Mouse (Mus musculus) stomach, embryonic 15.5 days (tissue): Measurements from ENCODE around the gene Chka. TPM values are rescaled to one million over a fixed set of nuclear protein-coding genes. Genes with fewer than 3 reads are reported as not detected.

Source experiments
- ATAC-seq: fragments of 200-750 bp; cut with Nextera tagmentation; 2 replicates; pipeline ENCODE4 v1.8.0; 2017; ENCODE audit warnings: low read depth, moderate number of reproducible peaks, moderate TSS enrichment; ENCODE audit not compliant: insufficient read depth, low FRiP score
- H3K27ac ChIP-seq: fragments of 300-500 bp; sonication (generic); 2 replicates; pipeline ENCODE4 v1.5.1; 2015; ENCODE audit warnings: mild to moderate bottlenecking, inconsistent platforms
- H3K27me3 ChIP-seq: fragments of 300-500 bp; sonication (generic); replicated peaks from 2 replicates; pipeline ENCODE4 v1.6.1; 2015; ENCODE audit warnings: inconsistent platforms
- H3K36me3 ChIP-seq: fragments of 300-500 bp; sonication (generic); 2 replicates; pipeline ENCODE4 v1.6.1; 2015; ENCODE audit warnings: inconsistent platforms
- H3K4me1 ChIP-seq: fragments of 300-500 bp; sonication (generic); 2 replicates; pipeline ENCODE4 v1.6.1; 2015; ENCODE audit warnings: inconsistent platforms
- H3K4me2 ChIP-seq: fragments of 300-500 bp; sonication (generic); 2 replicates; pipeline ENCODE4 v1.6.1; 2015; ENCODE audit warnings: mild to moderate bottlenecking, inconsistent platforms
- H3K4me3 ChIP-seq: fragments of 300-500 bp; sonication (generic); replicated peaks from 2 replicates; pipeline ENCODE4 v1.5.1; 2015; ENCODE audit warnings: inconsistent platforms
- H3K9ac ChIP-seq: fragments of 300-500 bp; sonication (generic); 2 replicates; pipeline ENCODE4 v1.6.1; 2015; ENCODE audit warnings: inconsistent platforms
- H3K9me3 ChIP-seq: fragments of 300-500 bp; sonication (generic); 2 replicates; pipeline ENCODE4 v1.6.1; 2016; ENCODE audit warnings: inconsistent platforms
- WGBS: fragments of 180-500 bp; shearing (Covaris S2); methylation state at CpG from one replicate; pipeline ENCODE4 v1.1.7; 2015; 5-methylcytosine and 5-hydroxymethylcytosine counted together
- polyA plus RNA-seq: library from polyadenylated mRNA; unstranded; fragments of >200 nt; fragmentation: Nextera tagmentation; extraction: Ambion mirVana; gene quantifications from 2 replicates; pipeline ENCODE4 v1.2.1, GENCODE M21; 2015

Gene Chka
- polyA plus RNA-seq, 1 experiment from 2014 or later: 56.9 TPM

- ATAC-seq: no peak
- Histone ChIP-seq H3K4me2 (no peak overlapping the region), H3K4me1 (peaks cover 7% of the 10 kb centered on the region; the same call in 1 of the 2 replicates), H3K4me3 (no peak overlapping the region), H3K36me3 (no peaks in the 10 kb centered on the region), H3K9me3 (no peaks in the 10 kb centered on the region), H3K27me3 (no peaks in the 10 kb centered on the region), H3K27ac (no peak overlapping the region), H3K9ac (no peak overlapping the region)
- WGBS: 88% methylated on average over 9 of the region's 9 CpGs
These were observed 14.8 kb upstream of the Chka start for GRCm38 (mm10) chr19:3836791-3837190.

- 69% methylated on average over 3 of the region's 3 CpGs for WGBS
- H3K9me3 ChIP-seq: no peaks in the 10 kb centered on the region
- H3K4me3 ChIP-seq: no peak overlapping the region
- peaks cover 11% of the 10 kb centered on the region; the same call in 1 of the 2 replicates for H3K4me1 ChIP-seq
- no peak overlapping the region for H3K27ac ChIP-seq
- H3K27me3 ChIP-seq: no peaks in the 10 kb centered on the region
- H3K36me3 ChIP-seq: no peaks in the 10 kb centered on the region
- H3K9ac ChIP-seq: no peak overlapping the region
- H3K4me2 ChIP-seq: no peak overlapping the region
- no peak for ATAC-seq
These were observed 12.6 kb upstream of the Chka start for GRCm38 (mm10) chr19:3838931-3839330.

GRCm38 (mm10) chr19:3839686-3840085 lies 11.9 kb upstream of the Chka start:
- Histone ChIP-seq H3K4me3 (no peak overlapping the region), H3K9ac (no peak overlapping the region), H3K36me3 (no peaks in the 10 kb centered on the region), H3K9me3 (no peaks in the 10 kb centered on the region), H3K27ac (peak overlapping the region; percentile 77), H3K4me1 (peaks cover 11% of the 10 kb centered on the region; the same call in 1 of the 2 replicates), H3K27me3 (no peaks in the 10 kb centered on the region), H3K4me2 (no peak overlapping the region)
- 30% methylated on average over 2 of the region's 2 CpGs for WGBS
- ATAC-seq: no peak

GRCm38 (mm10) chr19:3840214-3840651 lies 11.3 kb upstream of the Chka start:
- peaks cover 11% of the 10 kb centered on the region; the same call in 1 of the 2 replicates for H3K4me1 ChIP-seq
- H3K27me3 ChIP-seq: no peaks in the 10 kb centered on the region
- no peak overlapping the region for H3K4me2 ChIP-seq
- H3K27ac ChIP-seq: peak overlapping the region; percentile 77
- H3K9ac ChIP-seq: no peak overlapping the region
- WGBS: 31% methylated on average over 5 of the region's 5 CpGs
- no peak overlapping the region for H3K4me3 ChIP-seq
- ATAC-seq: no peak
- H3K9me3 ChIP-seq: no peaks in the 10 kb centered on the region
- H3K36me3 ChIP-seq: no peaks in the 10 kb centered on the region

GRCm38 (mm10) chr19:3840685-3841084 lies 10.9 kb upstream of the Chka start:
- H3K27me3 ChIP-seq: no peaks in the 10 kb centered on the region
- no peaks in the 10 kb centered on the region for H3K9me3 ChIP-seq
- H3K4me3 ChIP-seq: no peak overlapping the region
- H3K27ac ChIP-seq: peak overlapping the region; percentile 77
- no peak overlapping the region for H3K9ac ChIP-seq
- H3K4me2 ChIP-seq: no peak overlapping the region
- 72% methylated on average over 5 of the region's 5 CpGs for WGBS
- H3K36me3 ChIP-seq: no peaks in the 10 kb centered on the region
- peaks cover 11% of the 10 kb centered on the region; the same call in 1 of the 2 replicates for H3K4me1 ChIP-seq
- ATAC-seq: no peak

GRCm38 (mm10) chr19:3842359-3843148 lies 9.0 kb upstream of the Chka start:
- WGBS: 35% methylated on average over 12 of the region's 12 CpGs
- H3K27ac ChIP-seq: peak overlapping the region; percentile 41
- no peaks in the 10 kb centered on the region for H3K27me3 ChIP-seq
- ATAC-seq: peak; percentile 84
- no peaks in the 10 kb centered on the region for H3K36me3 ChIP-seq
- no peaks in the 10 kb centered on the region for H3K9me3 ChIP-seq
- peaks cover 11% of the 10 kb centered on the region; the same call in 1 of the 2 replicates for H3K4me1 ChIP-seq
- H3K4me3 ChIP-seq: no peak overlapping the region
- H3K9ac ChIP-seq: no peak overlapping the region
- H3K4me2 ChIP-seq: 0 out of 2 replicates have a peak overlapping the region, but pooled peaks have one; percentile 14

- Histone ChIP-seq H3K9ac (no peak overlapping the region), H3K4me3 (no peak overlapping the region), H3K4me2 (no peak overlapping the region), H3K27ac (peak overlapping the region; percentile 41; the same call in 1 of the 2 replicates), H3K27me3 (no peaks in the 10 kb centered on the region), H3K4me1 (peaks cover 11% of the 10 kb centered on the region; the same call in 1 of the 2 replicates), H3K9me3 (no peaks in the 10 kb centered on the region), H3K36me3 (no peaks in the 10 kb centered on the region)
- no peak for ATAC-seq
- 58% methylated on average over 2 of the region's 2 CpGs for WGBS
These were observed 7.9 kb upstream of the Chka start for GRCm38 (mm10) chr19:3843629-3844028.

GRCm38 (mm10) chr19:3844836-3845235 lies 6.7 kb upstream of the Chka start:
- H3K9me3 ChIP-seq: no peaks in the 10 kb centered on the region
- H3K27me3 ChIP-seq: no peaks in the 10 kb centered on the region
- no peak overlapping the region for H3K4me3 ChIP-seq
- H3K27ac ChIP-seq: no peak overlapping the region
- 95% methylated on average over 1 of the region's 1 CpGs for WGBS
- no peak overlapping the region for H3K9ac ChIP-seq
- ATAC-seq: no peak
- H3K36me3 ChIP-seq: no peaks in the 10 kb centered on the region
- peaks cover 15% of the 10 kb centered on the region; the same call in 1 of the 2 replicates for H3K4me1 ChIP-seq
- H3K4me2 ChIP-seq: no peak overlapping the region

GRCm38 (mm10) chr19:3845339-3845738 lies 6.2 kb upstream of the Chka start:
- Histone ChIP-seq H3K9me3 (no peaks in the 10 kb centered on the region), H3K4me1 (peaks cover 13% of the 10 kb centered on the region; the same call in 1 of the 2 replicates), H3K27me3 (no peaks in the 10 kb centered on the region), H3K4me2 (no peak overlapping the region), H3K27ac (no peak overlapping the region), H3K9ac (no peak overlapping the region), H3K4me3 (no peak overlapping the region), H3K36me3 (no peaks in the 10 kb centered on the region)
- 91% methylated on average over 11 of the region's 11 CpGs for WGBS
- ATAC-seq: no peak

GRCm38 (mm10) chr19:3845803-3846406 lies 5.7 kb upstream of the Chka start:
- H3K27me3 ChIP-seq: no peaks in the 10 kb centered on the region
- 73% methylated on average over 1 of the region's 1 CpGs for WGBS
- no peak overlapping the region for H3K4me2 ChIP-seq
- H3K27ac ChIP-seq: no peak overlapping the region
- no peaks in the 10 kb centered on the region for H3K36me3 ChIP-seq
- H3K4me3 ChIP-seq: no peak overlapping the region
- ATAC-seq: no peak
- H3K4me1 ChIP-seq: peaks cover 13% of the 10 kb centered on the region
- H3K9ac ChIP-seq: no peak overlapping the region
- H3K9me3 ChIP-seq: no peaks in the 10 kb centered on the region

GRCm38 (mm10) chr19:3846676-3847604 lies 4.6 kb upstream of the Chka start:
- peaks cover 19% of the 10 kb centered on the region for H3K4me1 ChIP-seq
- H3K4me3 ChIP-seq: no peak overlapping the region
- H3K4me2 ChIP-seq: no peak overlapping the region
- H3K27ac ChIP-seq: no peak overlapping the region
- no peaks in the 10 kb centered on the region for H3K27me3 ChIP-seq
- whole genome bisulfite sequencing: 82% methylated on average over 10 of the region's 10 CpGs
- no peak overlapping the region for H3K9ac ChIP-seq
- H3K9me3 ChIP-seq: no peaks in the 10 kb centered on the region
- ATAC-seq: no peak
- H3K36me3 ChIP-seq: no peaks in the 10 kb centered on the region
